Mouse (Mus musculus) thymus, adult 2 months (tissue): Measurements from ENCODE around the gene Gm10188. TPM values are rescaled to one million over a fixed set of nuclear protein-coding genes. Genes with fewer than 3 reads are reported as not detected.

Source experiments
- DNase-seq: peaks from one replicate; pipeline ENCODE4 v3.0.0; 2021
- H3K27ac ChIP-seq: fragments of 200-500 bp; 2 replicates; pipeline ENCODE4 v1.5.1; 2012; ENCODE audit warnings: low read length, control low read depth; ENCODE audit not compliant: control insufficient read depth, insufficient read depth
- H3K27me3 ChIP-seq: fragments of 200-500 bp; 2 replicates; pipeline ENCODE4 v1.6.1; 2012; ENCODE audit warnings: mild to moderate bottlenecking, low read length, moderate library complexity, mixed read lengths; ENCODE audit not compliant: control insufficient read depth, insufficient read depth
- H3K36me3 ChIP-seq: fragments of 200-500 bp; 2 replicates; pipeline ENCODE4 v1.6.1; 2012; ENCODE audit warnings: mild to moderate bottlenecking, low read length, moderate library complexity; ENCODE audit not compliant: control insufficient read depth, insufficient read depth
- H3K4me1 ChIP-seq: fragments of 200-500 bp; replicated peaks from 2 replicates; pipeline ENCODE4 v1.6.1; 2012; ENCODE audit warnings: low read length; ENCODE audit not compliant: control insufficient read depth, insufficient read depth
- H3K4me3 ChIP-seq: fragments of 200-500 bp; 2 replicates; pipeline ENCODE4 v1.5.1; 2012; ENCODE audit warnings: mild to moderate bottlenecking, low read length, control low read depth, moderate library complexity; ENCODE audit not compliant: control insufficient read depth, insufficient read depth
- CTCF ChIP-seq: fragments of 200-500 bp; IDR thresholded peaks from 2 replicates; pipeline ENCODE4 v1.5.1; 2012; ENCODE audit warnings: mild to moderate bottlenecking, control low read depth, low read length, moderate library complexity, borderline replicate concordance; ENCODE audit not compliant: control insufficient read depth, poor library complexity, insufficient read depth; ENCODE audit errors: extremely low read depth
- POLR2A ChIP-seq: fragments of 200-500 bp; IDR thresholded peaks from 2 replicates; pipeline ENCODE4 v1.6.1; 2012; ENCODE audit warnings: mild to moderate bottlenecking, low read length, control low read depth, moderate library complexity; ENCODE audit not compliant: control insufficient read depth, poor library complexity, insufficient read depth; ENCODE audit errors: extremely low read depth
- WGBS: fragments of 180-500 bp; shearing (Covaris S2); methylation state at CpG from one replicate; pipeline ENCODE4 v1.1.7; 2018; 5-methylcytosine and 5-hydroxymethylcytosine counted together
- polyA plus RNA-seq: library from polyadenylated mRNA; depleted of rRNA; stranded (reverse); fragments of >200 nt; gene quantifications from 2 replicates; pipeline ENCODE4 v1.2.3, GENCODE M21; 2012

Gm10188 gene
- polyA plus RNA-seq, 1 experiment, result not detected

GRCm38 (mm10) chr1:132211672-132212071 is 17.9 kb downstream of the Gm10188 start:
- DNase-seq, result no peak
- Histone ChIP-seq H3K36me3 (no peaks in the 10 kb centered on the region), H3K27me3 (no peaks in the 10 kb centered on the region), H3K27ac (no peak overlapping the region), H3K4me3 (no peak overlapping the region), H3K4me1 (no peaks in the 10 kb centered on the region; the same call in 1 of the 2 replicates)
- WGBS, result 63% methylated on average over 12 of the region's 12 CpGs
- no peak for TF ChIP-seq POLR2A
- no peak for TF ChIP-seq CTCF

DNA sequence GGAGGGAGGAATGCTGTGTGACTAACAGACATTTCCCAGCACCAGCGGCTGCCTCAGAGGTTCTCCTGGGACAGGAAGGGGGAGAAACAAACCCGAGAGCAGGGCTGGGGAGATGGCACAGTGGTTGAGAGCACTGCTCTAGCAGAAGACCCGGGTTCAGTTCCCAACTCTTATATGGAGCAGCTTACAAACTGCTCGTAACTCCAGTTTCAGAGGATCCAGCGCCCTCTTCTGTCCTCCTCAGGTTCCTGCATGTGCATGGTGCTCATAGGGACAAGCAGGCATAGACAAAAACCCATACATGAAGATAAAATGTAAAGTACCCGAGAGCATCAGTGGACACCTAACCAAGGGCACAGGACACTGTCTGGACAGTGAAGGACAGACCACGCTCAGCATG is 18.6 kb downstream of the Gm10188 start:
- DNase-seq, result peak; percentile 22
- no peaks in the 10 kb centered on the region for H3K36me3 ChIP-seq
- no peak overlapping the region for H3K27ac ChIP-seq
- TF ChIP-seq CTCF (no peak), POLR2A (no peak)
- WGBS, result 26% methylated on average over 7 of the region's 7 CpGs
- no peak overlapping the region for H3K4me3 ChIP-seq
- H3K4me1 ChIP-seq, result no peaks in the 10 kb centered on the region; the same call in 1 of the 2 replicates
- H3K27me3 ChIP-seq, result no peaks in the 10 kb centered on the region

DNA sequence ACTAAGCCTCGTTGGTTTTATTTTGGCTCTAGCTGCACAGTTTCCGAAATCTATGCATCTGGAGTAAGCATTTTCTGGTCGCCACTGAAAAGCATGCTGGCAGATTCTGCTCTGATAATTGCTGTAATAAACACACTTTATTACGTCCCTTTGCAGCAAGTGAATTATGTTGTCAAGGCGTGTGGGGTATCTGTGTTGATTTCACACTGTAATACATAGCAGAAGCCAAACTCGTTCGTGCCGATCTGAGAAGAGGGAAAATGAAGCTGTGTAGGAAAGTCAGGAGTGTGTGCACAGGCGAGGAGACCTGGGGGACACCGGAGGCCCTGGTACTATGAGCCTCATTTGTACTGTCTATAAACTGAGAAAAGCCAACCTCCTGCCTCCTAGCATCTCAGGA is 20.2 kb downstream of the Gm10188 start:
- Histone ChIP-seq H3K27me3 (no peaks in the 10 kb centered on the region), H3K4me1 (no peaks in the 10 kb centered on the region; the same call in 1 of the 2 replicates), H3K27ac (no peak overlapping the region), H3K36me3 (no peaks in the 10 kb centered on the region), H3K4me3 (no peak overlapping the region)
- no peak for TF ChIP-seq POLR2A
- no peak for TF ChIP-seq CTCF
- DNase-seq, result no peak
- 91% methylated on average over 10 of the region's 10 CpGs for WGBS

DNA sequence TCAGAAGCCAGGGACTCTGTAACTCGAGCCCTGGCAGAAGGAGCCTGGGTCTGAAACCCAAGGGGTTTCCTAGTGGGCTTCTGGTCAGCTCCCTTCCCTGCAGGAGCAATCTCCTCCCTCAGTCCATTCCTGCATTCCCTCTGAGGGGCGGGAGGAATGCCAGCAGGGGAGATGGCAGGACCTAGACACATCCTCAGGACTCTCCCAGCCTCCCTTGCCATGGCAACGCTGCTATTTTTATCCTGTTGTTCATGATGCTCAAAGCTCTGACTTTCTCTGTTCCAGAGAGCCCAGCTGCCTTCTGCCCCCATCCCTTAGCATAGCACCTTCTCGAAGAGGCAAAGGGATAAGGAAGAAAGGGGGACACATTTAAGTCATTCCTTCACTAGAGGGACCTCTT is 21.4 kb downstream of the Gm10188 start:
- 60% methylated on average over 4 of the region's 4 CpGs for WGBS
- Histone ChIP-seq H3K4me1 (no peaks in the 10 kb centered on the region; the same call in 1 of the 2 replicates), H3K27me3 (no peaks in the 10 kb centered on the region), H3K36me3 (no peaks in the 10 kb centered on the region), H3K4me3 (no peak overlapping the region), H3K27ac (no peak overlapping the region)
- no peak for DNase-seq
- no peak for TF ChIP-seq POLR2A
- TF ChIP-seq CTCF, result no peak

GRCm38 (mm10) chr1:132206828-132207227 is 22.7 kb downstream of the Gm10188 start:
- 82% methylated on average over 3 of the region's 3 CpGs for WGBS
- no peak for DNase-seq
- Histone ChIP-seq H3K4me1 (no peaks in the 10 kb centered on the region), H3K27me3 (no peaks in the 10 kb centered on the region), H3K4me3 (no peak overlapping the region), H3K27ac (no peak overlapping the region), H3K36me3 (no peaks in the 10 kb centered on the region)
- TF ChIP-seq CTCF, result no peak
- no peak for TF ChIP-seq POLR2A

DNA sequence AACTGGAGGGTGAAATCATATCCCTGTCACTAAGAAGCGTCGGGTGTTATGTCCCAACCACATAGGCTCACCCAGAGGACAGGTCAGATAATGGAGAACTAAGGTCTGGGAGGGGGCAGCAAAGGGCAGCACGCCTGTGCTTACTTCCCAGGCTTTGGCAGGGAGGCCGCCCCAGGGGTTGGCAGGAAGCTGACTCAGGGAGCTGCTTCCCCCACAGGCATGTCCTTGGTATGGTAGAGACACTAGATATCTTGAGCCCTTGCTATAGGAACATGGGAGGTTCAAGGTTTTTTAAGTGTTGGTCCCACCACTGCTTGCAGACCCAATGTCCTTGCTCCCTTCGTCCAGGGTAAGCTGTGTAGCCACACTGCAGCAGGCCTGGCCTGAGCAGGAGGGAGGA is 23.6 kb downstream of the Gm10188 start:
- WGBS, result 46% methylated on average over 5 of the region's 5 CpGs
- DNase-seq, result no peak
- no peaks in the 10 kb centered on the region for H3K27me3 ChIP-seq
- H3K36me3 ChIP-seq, result no peaks in the 10 kb centered on the region
- no peak overlapping the region for H3K4me3 ChIP-seq
- TF ChIP-seq POLR2A (no peak), CTCF (no peak)
- H3K4me1 ChIP-seq, result no peaks in the 10 kb centered on the region
- no peak overlapping the region for H3K27ac ChIP-seq

DNA sequence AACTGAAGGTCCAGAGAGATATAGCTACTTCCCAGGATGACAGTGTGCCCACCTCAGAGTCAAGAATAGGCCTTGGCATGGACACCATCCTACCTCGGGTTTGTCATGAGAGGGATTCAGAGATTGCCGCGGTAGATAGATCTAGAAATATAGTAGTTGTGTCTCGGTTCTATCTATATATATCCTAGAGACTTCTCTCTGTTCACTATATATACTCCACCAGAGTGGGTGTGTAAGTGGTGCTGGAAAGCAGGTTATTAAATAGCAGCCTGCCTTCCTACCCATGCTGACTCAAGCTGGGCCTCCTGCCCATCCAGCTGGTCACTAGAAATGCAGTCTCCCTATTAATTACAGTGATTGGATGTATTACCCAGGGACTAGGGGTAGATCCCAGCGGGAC is 26.8 kb downstream of the Gm10188 start:
- TF ChIP-seq CTCF, result no peak
- TF ChIP-seq POLR2A, result no peak
- H3K27me3 ChIP-seq, result no peaks in the 10 kb centered on the region

More for the DNA sequence above, 26.8 kb downstream of the Gm10188 start:
- 94% methylated on average over 5 of the region's 5 CpGs for WGBS
- no peak overlapping the region for H3K27ac ChIP-seq
- DNase-seq, result no peak
- H3K4me3 ChIP-seq, result no peak overlapping the region
- H3K36me3 ChIP-seq, result no peaks in the 10 kb centered on the region
- H3K4me1 ChIP-seq, result no peaks in the 10 kb centered on the region
